Mouse (Mus musculus): ENCODE measurements around the gene Mindy3. TPM values are rescaled to one million over a fixed set of nuclear protein-coding genes. Genes with fewer than 3 reads are reported as not detected.
"Not testable (repeated sequence)": the region's sequence is repeated elsewhere in the genome, so short reads cannot be mapped to it uniquely, and the experiment has no call there.

The Mindy3 gene
- polyA plus RNA-seq (2014; fragmentation: Nextera tagmentation; extraction: Ambion mirVana): 53.2 and 56.7 TPM in 2 replicates

DNA sequence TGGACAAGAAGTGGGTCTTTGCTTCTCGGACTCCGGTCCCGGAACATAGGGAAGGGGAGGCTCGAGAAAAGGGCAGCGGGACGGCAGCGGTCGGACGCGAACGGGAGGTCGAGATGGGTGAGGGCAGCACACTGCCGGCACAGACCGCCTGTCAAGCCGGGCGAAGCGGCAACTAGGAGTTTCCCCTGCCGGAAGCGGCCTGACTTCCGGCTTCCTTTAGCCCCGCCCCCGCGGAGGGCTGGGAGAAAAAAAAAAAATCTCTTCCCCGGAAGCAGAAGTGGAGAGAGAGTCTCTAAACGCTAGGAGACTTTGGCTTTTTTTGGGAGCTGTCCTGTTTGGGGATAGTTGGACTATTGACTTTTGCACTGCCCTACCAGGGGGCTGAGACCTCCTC, at the start of gene Mindy3:
TSS of gene Mindy3 (minus strand) at position 209 of the 394 bp plus-strand sequence.
- H3K27ac ChIP-seq (replicated peaks; ENCODE audit: low read depth, low read length): peak within 1 kb of the TSS; percentile 71
- H3K9ac ChIP-seq (replicated peaks; ENCODE audit: low read length): peak within 1 kb of the TSS; percentile 75
- peaks cover 11% of the 10 kb centered on the region for H3K4me1 ChIP-seq (ENCODE audit: control insufficient read depth, insufficient read depth, low read length)
- H3K27me3 ChIP-seq (ENCODE audit: control insufficient read depth, insufficient read depth, low read length): no peaks in the 10 kb centered on the region
- H3K36me3 ChIP-seq (ENCODE audit: control insufficient read depth, insufficient read depth, low read length): no peaks in the 10 kb centered on the region
- DNase-seq (peak; percentile 94), ATAC-seq (ENCODE audit: low FRiP score, low TSS enrichment) (peak; percentile 91)
- under 1% methylated on average over 25 of the region's 25 CpGs for WGBS
- peak within 1 kb of the TSS; percentile 80 for H3K4me2 ChIP-seq (ENCODE audit: low read length)
- peak within 1 kb of the TSS; percentile 89 for H3K4me3 ChIP-seq (replicated peaks; ENCODE audit: low read depth, low read length)
- H3K9me3 ChIP-seq (ENCODE audit: control insufficient read depth, low read length): no peaks in the 10 kb centered on the region

DNA sequence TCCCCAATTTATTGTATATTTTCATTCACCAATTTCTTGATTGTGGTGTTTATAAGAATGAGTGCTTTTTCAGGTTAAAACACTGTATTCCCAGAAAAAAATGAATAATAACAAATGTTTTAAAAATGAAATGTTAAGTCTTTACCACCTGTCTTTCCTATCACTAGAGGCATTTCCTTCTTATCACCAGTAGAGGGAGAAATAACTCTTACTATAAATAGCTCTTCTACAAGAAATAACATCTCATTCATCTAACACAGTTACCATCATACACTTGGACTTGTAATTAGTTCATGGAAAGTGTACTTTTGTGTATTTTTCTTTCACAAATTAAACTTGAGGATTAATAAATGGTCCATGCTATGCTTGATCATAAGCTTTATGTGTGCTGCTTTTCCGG, 40.5 kb upstream of the Mindy3 start:
- Histone ChIP-seq H3K9me3 (ENCODE audit: control insufficient read depth, low read length) (no peaks in the 10 kb centered on the region), H3K9ac (replicated peaks; ENCODE audit: low read length) (no peak overlapping the region), H3K27me3 (ENCODE audit: control insufficient read depth, insufficient read depth, low read length) (no peaks in the 10 kb centered on the region), H3K4me2 (ENCODE audit: low read length) (no peak overlapping the region), H3K4me1 (ENCODE audit: control insufficient read depth, insufficient read depth, low read length) (no peaks in the 10 kb centered on the region), H3K36me3 (ENCODE audit: control insufficient read depth, insufficient read depth, low read length) (no peaks in the 10 kb centered on the region), H3K4me3 (replicated peaks; ENCODE audit: low read depth, low read length) (no peak overlapping the region), H3K27ac (replicated peaks; ENCODE audit: low read depth, low read length) (no peak overlapping the region)
- peak; percentile 40 for DNase-seq
- WGBS: 84% methylated on average over 1 of the region's 1 CpGs
- no peak for ATAC-seq (ENCODE audit: low FRiP score, low TSS enrichment)

- H3K27ac ChIP-seq (replicated peaks; ENCODE audit: low read depth, low read length): no peak overlapping the region
- H3K9ac ChIP-seq (replicated peaks; ENCODE audit: low read length): no peak overlapping the region
- no peaks in the 10 kb centered on the region for H3K9me3 ChIP-seq (ENCODE audit: control insufficient read depth, low read length)
- 86% methylated on average over 3 of the region's 3 CpGs for WGBS
- ATAC-seq (ENCODE audit: low FRiP score, low TSS enrichment) (no peak), DNase-seq (no peak)
- H3K4me1 ChIP-seq (ENCODE audit: control insufficient read depth, insufficient read depth, low read length): no peaks in the 10 kb centered on the region
- H3K36me3 ChIP-seq (ENCODE audit: control insufficient read depth, insufficient read depth, low read length): no peaks in the 10 kb centered on the region
- H3K27me3 ChIP-seq (ENCODE audit: control insufficient read depth, insufficient read depth, low read length): no peaks in the 10 kb centered on the region
- H3K4me3 ChIP-seq (replicated peaks; ENCODE audit: low read depth, low read length): no peak overlapping the region
- H3K4me2 ChIP-seq (ENCODE audit: low read length): no peak overlapping the region
These were observed 30.8 kb upstream of the Mindy3 start for GRCm38 (mm10) chr2:12450108-12450507.

DNA sequence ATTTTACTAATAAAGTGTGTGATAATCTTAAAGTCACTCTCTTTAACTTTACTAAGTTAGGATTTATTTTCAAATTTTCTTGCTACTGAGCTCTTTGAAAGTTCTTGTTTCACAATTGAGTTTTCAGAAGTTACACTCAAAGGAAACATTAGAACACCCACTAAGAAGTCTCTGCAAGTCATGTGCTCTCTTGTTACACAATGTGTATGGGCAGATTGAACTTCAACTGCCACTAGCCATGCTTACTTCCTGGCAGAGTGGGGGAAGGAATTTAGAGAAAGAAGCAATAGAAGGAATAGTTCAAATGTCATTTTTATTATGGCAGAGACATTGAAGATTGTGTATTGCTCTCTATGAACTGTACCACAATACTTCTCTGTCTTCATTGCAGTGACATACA, 20.9 kb upstream of the Mindy3 start:
- H3K4me1 ChIP-seq (ENCODE audit: control insufficient read depth, insufficient read depth, low read length): no peaks in the 10 kb centered on the region
- no peak overlapping the region for H3K27ac ChIP-seq (replicated peaks; ENCODE audit: low read depth, low read length)
- no peak overlapping the region for H3K4me2 ChIP-seq (ENCODE audit: low read length)
- no peak overlapping the region for H3K9ac ChIP-seq (replicated peaks; ENCODE audit: low read length)
- H3K4me3 ChIP-seq (replicated peaks; ENCODE audit: low read depth, low read length): no peak overlapping the region
- no peaks in the 10 kb centered on the region for H3K27me3 ChIP-seq (ENCODE audit: control insufficient read depth, insufficient read depth, low read length)
- no peaks in the 10 kb centered on the region for H3K9me3 ChIP-seq (ENCODE audit: control insufficient read depth, low read length)
- H3K36me3 ChIP-seq (ENCODE audit: control insufficient read depth, insufficient read depth, low read length): no peaks in the 10 kb centered on the region
- ATAC-seq (ENCODE audit: low FRiP score, low TSS enrichment) (no peak), DNase-seq (no peak)

- Histone ChIP-seq H3K9ac (replicated peaks; ENCODE audit: low read length) (no peak overlapping the region), H3K4me3 (replicated peaks; ENCODE audit: low read depth, low read length) (no peak overlapping the region), H3K4me2 (ENCODE audit: low read length) (no peak overlapping the region), H3K9me3 (ENCODE audit: control insufficient read depth, low read length) (no peaks in the 10 kb centered on the region), H3K27ac (replicated peaks; ENCODE audit: low read depth, low read length) (no peak overlapping the region), H3K36me3 (ENCODE audit: control insufficient read depth, insufficient read depth, low read length) (no peaks in the 10 kb centered on the region), H3K4me1 (ENCODE audit: control insufficient read depth, insufficient read depth, low read length) (no peaks in the 10 kb centered on the region), H3K27me3 (ENCODE audit: control insufficient read depth, insufficient read depth, low read length) (no peaks in the 10 kb centered on the region)
- no peak for DNase-seq
- no peak for ATAC-seq (ENCODE audit: low FRiP score, low TSS enrichment)
- 68% methylated on average over 2 of the region's 2 CpGs for WGBS
These were observed 20.3 kb upstream of the Mindy3 start for GRCm38 (mm10) chr2:12439543-12439942.

- no peaks in the 10 kb centered on the region for H3K36me3 ChIP-seq (ENCODE audit: control insufficient read depth, insufficient read depth, low read length)
- WGBS: 89% methylated on average over 2 of the region's 2 CpGs
- no peak for ATAC-seq (ENCODE audit: low FRiP score, low TSS enrichment)
- H3K27ac ChIP-seq (replicated peaks; ENCODE audit: low read depth, low read length): no peak overlapping the region
- no peaks in the 10 kb centered on the region for H3K9me3 ChIP-seq (ENCODE audit: control insufficient read depth, low read length)
- H3K4me2 ChIP-seq (ENCODE audit: low read length): no peak overlapping the region
- no peaks in the 10 kb centered on the region for H3K4me1 ChIP-seq (ENCODE audit: control insufficient read depth, insufficient read depth, low read length)
- no peaks in the 10 kb centered on the region for H3K27me3 ChIP-seq (ENCODE audit: control insufficient read depth, insufficient read depth, low read length)
- no peak overlapping the region for H3K4me3 ChIP-seq (replicated peaks; ENCODE audit: low read depth, low read length)
- no peak overlapping the region for H3K9ac ChIP-seq (replicated peaks; ENCODE audit: low read length)
- peak; percentile 70 for DNase-seq
These were observed 18.9 kb upstream of the Mindy3 start for GRCm38 (mm10) chr2:12438181-12438580.

DNA sequence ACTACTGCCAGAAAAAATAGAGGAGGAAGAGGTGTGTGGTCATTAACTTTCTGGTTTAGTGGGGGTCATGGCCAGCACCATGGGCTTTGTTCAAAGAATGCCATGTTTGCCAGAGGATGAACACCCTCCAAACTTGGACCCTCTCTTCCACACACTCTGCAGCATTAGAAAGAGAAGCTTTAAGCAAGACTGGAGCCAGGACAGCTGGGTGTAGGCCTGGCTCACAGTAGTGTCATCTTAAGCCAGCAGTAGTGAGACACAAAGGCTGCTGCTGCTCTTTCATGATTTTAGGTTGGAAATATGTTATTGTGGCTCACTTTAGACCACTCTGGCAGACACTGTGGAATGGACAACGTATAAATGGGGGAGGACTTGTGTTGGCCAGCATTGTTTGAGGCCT, 12.8 kb upstream of the Mindy3 start:
- 88% methylated on average over 1 of the region's 1 CpGs for WGBS

GRCm38 (mm10) chr2:12424374-12424773, 5.1 kb upstream of the Mindy3 start:
- no peak overlapping the region for H3K4me2 ChIP-seq (ENCODE audit: low read length)
- no peak overlapping the region for H3K9ac ChIP-seq (replicated peaks; ENCODE audit: low read length)
- H3K9me3 ChIP-seq (ENCODE audit: control insufficient read depth, low read length): no peaks in the 10 kb centered on the region
- no peak overlapping the region for H3K27ac ChIP-seq (replicated peaks; ENCODE audit: low read depth, low read length)
- H3K27me3 ChIP-seq (ENCODE audit: control insufficient read depth, insufficient read depth, low read length): no peaks in the 10 kb centered on the region
- WGBS: 86% methylated on average over 3 of the region's 3 CpGs
- no peaks in the 10 kb centered on the region for H3K36me3 ChIP-seq (ENCODE audit: control insufficient read depth, insufficient read depth, low read length)
- no peaks in the 10 kb centered on the region for H3K4me1 ChIP-seq (ENCODE audit: control insufficient read depth, insufficient read depth, low read length)
- no peak for ATAC-seq (ENCODE audit: low FRiP score, low TSS enrichment)
- no peak for DNase-seq
- no peak overlapping the region for H3K4me3 ChIP-seq (replicated peaks; ENCODE audit: low read depth, low read length)

More for the DNA sequence above, 12.8 kb upstream of the Mindy3 start:
- no peak overlapping the region for H3K9ac ChIP-seq (replicated peaks; ENCODE audit: low read length)
- no peaks in the 10 kb centered on the region for H3K4me1 ChIP-seq (ENCODE audit: control insufficient read depth, insufficient read depth, low read length)
- H3K36me3 ChIP-seq (ENCODE audit: control insufficient read depth, insufficient read depth, low read length): no peaks in the 10 kb centered on the region
- H3K27ac ChIP-seq (replicated peaks; ENCODE audit: low read depth, low read length): no peak overlapping the region
- DNase-seq (no peak), ATAC-seq (ENCODE audit: low FRiP score, low TSS enrichment) (no peak)
- H3K27me3 ChIP-seq (ENCODE audit: control insufficient read depth, insufficient read depth, low read length): no peaks in the 10 kb centered on the region
- H3K4me3 ChIP-seq (replicated peaks; ENCODE audit: low read depth, low read length): no peak overlapping the region
- no peaks in the 10 kb centered on the region for H3K9me3 ChIP-seq (ENCODE audit: control insufficient read depth, low read length)
- H3K4me2 ChIP-seq (ENCODE audit: low read length): no peak overlapping the region

- H3K4me1 ChIP-seq (ENCODE audit: control insufficient read depth, insufficient read depth, low read length); ATAC-seq (ENCODE audit: low FRiP score, low TSS enrichment); H3K27ac ChIP-seq (replicated peaks; ENCODE audit: low read depth, low read length); H3K4me2 ChIP-seq (ENCODE audit: low read length); H3K27me3 ChIP-seq (ENCODE audit: control insufficient read depth, insufficient read depth, low read length); DNase-seq; H3K36me3 ChIP-seq (ENCODE audit: control insufficient read depth, insufficient read depth, low read length); H3K9me3 ChIP-seq (ENCODE audit: control insufficient read depth, low read length); H3K9ac ChIP-seq (replicated peaks; ENCODE audit: low read length); H3K4me3 ChIP-seq (replicated peaks; ENCODE audit: low read depth, low read length): not testable (repeated sequence)
- 55% methylated on average over 6 of the region's 6 CpGs for WGBS
These were observed 4.2 kb upstream of the Mindy3 start for GRCm38 (mm10) chr2:12423426-12423825.
